Mouse (Mus musculus) kidney, embryonic 15.5 days (tissue): ENCODE results near the gene Natd1. TPM values are rescaled to one million over a fixed set of nuclear protein-coding genes. Genes with fewer than 3 reads are reported as not detected.
"Not testable (repeated sequence)": the region's sequence is repeated elsewhere in the genome, so short reads cannot be mapped to it uniquely, and the experiment has no call there.

Source experiments
- ATAC-seq: fragments of 200-750 bp; cut with Nextera tagmentation; replicated peaks from 2 replicates; pipeline ENCODE4 v1.8.0; 2017; ENCODE audit warnings: moderate TSS enrichment; ENCODE audit not compliant: low FRiP score
- H3K27ac ChIP-seq: fragments of 300-500 bp; sonication (generic); 2 replicates; pipeline ENCODE4 v1.5.1; 2015; ENCODE audit warnings: mild to moderate bottlenecking, inconsistent platforms
- H3K27me3 ChIP-seq: fragments of 300-500 bp; sonication (generic); 2 replicates; pipeline ENCODE4 v1.6.1; 2015; ENCODE audit warnings: inconsistent platforms
- H3K36me3 ChIP-seq: fragments of 300-500 bp; sonication (generic); 2 replicates; pipeline ENCODE4 v1.6.1; 2015; ENCODE audit warnings: inconsistent platforms
- H3K4me1 ChIP-seq: fragments of 300-500 bp; sonication (generic); 2 replicates; pipeline ENCODE4 v1.6.1; 2015; ENCODE audit warnings: inconsistent platforms
- H3K4me2 ChIP-seq: fragments of 300-500 bp; sonication (generic); 2 replicates; pipeline ENCODE4 v1.6.1; 2015; ENCODE audit warnings: moderate library complexity, mild to moderate bottlenecking, inconsistent platforms
- H3K4me3 ChIP-seq: fragments of 300-500 bp; sonication (generic); replicated peaks from 2 replicates; pipeline ENCODE4 v1.5.1; 2015; ENCODE audit warnings: mild to moderate bottlenecking, inconsistent platforms
- H3K9ac ChIP-seq: fragments of 300-500 bp; sonication (generic); 2 replicates; pipeline ENCODE4 v1.6.1; 2015; ENCODE audit warnings: mild to moderate bottlenecking, inconsistent platforms
- H3K9me3 ChIP-seq: fragments of 300-500 bp; sonication (generic); replicated peaks from 2 replicates; pipeline ENCODE4 v1.6.1; 2016; ENCODE audit warnings: inconsistent platforms
- whole genome bisulfite sequencing: fragments of 180-500 bp; shearing (Covaris S2); methylation state at CpG from one replicate; pipeline ENCODE4 v1.1.7; 2015; ENCODE audit warnings: mixed read lengths; 5-methylcytosine and 5-hydroxymethylcytosine counted together
- polyA plus RNA-seq: library from polyadenylated mRNA; unstranded; fragments of >200 nt; fragmentation: Nextera tagmentation; extraction: Ambion mirVana; gene quantifications from 2 replicates; pipeline ENCODE4 v1.2.1, GENCODE M21; 2015

The Natd1 gene
- polyA plus RNA-seq, 1 experiment from 2014 or later = 21.8 TPM

- no peak overlapping the region for H3K9ac ChIP-seq
- peaks cover 2% of the 10 kb centered on the region; the same call in 1 of the 2 replicates for H3K36me3 ChIP-seq
- H3K9me3 ChIP-seq = no peaks in the 10 kb centered on the region
- WGBS = 85% methylated on average over 4 of the region's 4 CpGs
- H3K4me2 ChIP-seq = no peak overlapping the region
- no peak overlapping the region for H3K27ac ChIP-seq
- H3K27me3 ChIP-seq = no peaks in the 10 kb centered on the region
- no peak for ATAC-seq
- H3K4me3 ChIP-seq = no peak overlapping the region
- peaks cover 33% of the 10 kb centered on the region for H3K4me1 ChIP-seq
Observed at GRCm38 (mm10) chr11:60880559-60880958, 34.0 kb downstream of the Natd1 start.

GRCm38 (mm10) chr11:60879423-60879822, 35.1 kb downstream of the Natd1 start:
- peak overlapping the region; percentile 62 for H3K4me2 ChIP-seq
- H3K9ac ChIP-seq = peak overlapping the region; percentile 98
- H3K4me1 ChIP-seq = peaks cover 44% of the 10 kb centered on the region
- H3K36me3 ChIP-seq = peaks cover 6% of the 10 kb centered on the region; the same call in 1 of the 2 replicates
- no peaks in the 10 kb centered on the region for H3K27me3 ChIP-seq
- H3K27ac ChIP-seq = peak overlapping the region; percentile 98
- no peak for ATAC-seq
- H3K9me3 ChIP-seq = no peaks in the 10 kb centered on the region
- H3K4me3 ChIP-seq = peak overlapping the region; percentile 96
- WGBS = 2% methylated on average over 11 of the region's 11 CpGs

GRCm38 (mm10) chr11:60878675-60879294, 35.8 kb downstream of the Natd1 start, which contains the start of gene Tmem11:
Gene Tmem11 (minus strand): TSS chr11:60879272.
- Histone ChIP-seq H3K27me3 (no peaks in the 10 kb centered on the region), H3K4me1 (peaks cover 50% of the 10 kb centered on the region), H3K36me3 (peaks cover 6% of the 10 kb centered on the region; the same call in 1 of the 2 replicates), H3K4me3 (peak within 1 kb of the TSS; percentile 96), H3K27ac (peak within 1 kb of the TSS; percentile 98), H3K4me2 (peak within 1 kb of the TSS; percentile 62), H3K9me3 (no peaks in the 10 kb centered on the region), H3K9ac (peak within 1 kb of the TSS; percentile 98)
- ATAC-seq = peak; percentile 99
- WGBS = under 1% methylated on average over 62 of the region's 62 CpGs

- no peaks in the 10 kb centered on the region for H3K27me3 ChIP-seq
- no peaks in the 10 kb centered on the region for H3K9me3 ChIP-seq
- peak overlapping the region; percentile 98 for H3K9ac ChIP-seq
- peaks cover 6% of the 10 kb centered on the region; the same call in 1 of the 2 replicates for H3K36me3 ChIP-seq
- WGBS = under 1% methylated on average over 51 of the region's 52 CpGs
- peaks cover 51% of the 10 kb centered on the region for H3K4me1 ChIP-seq
- H3K27ac ChIP-seq = peak overlapping the region; percentile 98
- H3K4me2 ChIP-seq = peak overlapping the region; percentile 62
- peak; percentile 76 for ATAC-seq
- H3K4me3 ChIP-seq = peak overlapping the region; percentile 96
Observed at GRCm38 (mm10) chr11:60878056-60878612, 36.4 kb downstream of the Natd1 start.

GRCm38 (mm10) chr11:60873101-60873500, 41.4 kb downstream of the Natd1 start:
- no peak for ATAC-seq
- peaks cover 59% of the 10 kb centered on the region for H3K4me1 ChIP-seq

GRCm38 (mm10) chr11:60871409-60871808, 43.1 kb downstream of the Natd1 start:
- Histone ChIP-seq H3K9me3 (no peaks in the 10 kb centered on the region), H3K27ac (no peak overlapping the region), H3K36me3 (peaks cover 45% of the 10 kb centered on the region), H3K9ac (no peak overlapping the region), H3K4me1 (peaks cover 58% of the 10 kb centered on the region), H3K4me3 (no peak overlapping the region), H3K4me2 (no peak overlapping the region), H3K27me3 (no peaks in the 10 kb centered on the region)
- ATAC-seq = no peak
- 65% methylated on average over 4 of the region's 4 CpGs for WGBS

More at GRCm38 (mm10) chr11:60873101-60873500, 41.4 kb downstream of the Natd1 start:
- Histone ChIP-seq H3K9ac (no peak overlapping the region), H3K27me3 (no peaks in the 10 kb centered on the region), H3K9me3 (no peaks in the 10 kb centered on the region), H3K4me2 (no peak overlapping the region), H3K27ac (no peak overlapping the region), H3K4me3 (no peak overlapping the region), H3K36me3 (peaks cover 32% of the 10 kb centered on the region)
- WGBS = 79% methylated on average over 6 of the region's 6 CpGs

- not testable (repeated sequence) for H3K27ac ChIP-seq, H3K27me3 ChIP-seq, H3K9ac ChIP-seq, H3K4me2 ChIP-seq, H3K9me3 ChIP-seq, ATAC-seq, H3K4me3 ChIP-seq
- Histone ChIP-seq H3K4me1 (peaks cover 38% of the 10 kb centered on the region), H3K36me3 (peaks cover 52% of the 10 kb centered on the region)
- 94% methylated on average over 6 of the region's 6 CpGs for WGBS
Observed at GRCm38 (mm10) chr11:60869471-60869870, 45.1 kb downstream of the Natd1 start.

GRCm38 (mm10) chr11:60867904-60868303, 46.6 kb downstream of the Natd1 start:
- WGBS = 56% methylated on average over 8 of the region's 8 CpGs
- H3K9ac ChIP-seq = no peak overlapping the region
- peaks cover 67% of the 10 kb centered on the region for H3K36me3 ChIP-seq
- no peak overlapping the region for H3K4me2 ChIP-seq
- H3K4me3 ChIP-seq = no peak overlapping the region
- H3K4me1 ChIP-seq = peaks cover 29% of the 10 kb centered on the region
- H3K27ac ChIP-seq = no peak overlapping the region
- peak; percentile 69; the same call in 1 of the 2 replicates for ATAC-seq
- H3K27me3 ChIP-seq = no peaks in the 10 kb centered on the region
- H3K9me3 ChIP-seq = no peaks in the 10 kb centered on the region

- WGBS = 90% methylated on average over 3 of the region's 3 CpGs
- peaks cover 25% of the 10 kb centered on the region for H3K4me1 ChIP-seq
- no peaks in the 10 kb centered on the region for H3K9me3 ChIP-seq
- H3K27ac ChIP-seq = no peak overlapping the region
- H3K4me3 ChIP-seq = no peak overlapping the region
- no peak for ATAC-seq
- H3K9ac ChIP-seq = no peak overlapping the region
- H3K4me2 ChIP-seq = no peak overlapping the region
- peaks cover 68% of the 10 kb centered on the region for H3K36me3 ChIP-seq
- H3K27me3 ChIP-seq = no peaks in the 10 kb centered on the region
Observed at GRCm38 (mm10) chr11:60867456-60867855, 47.1 kb downstream of the Natd1 start.

GRCm38 (mm10) chr11:60866021-60866420, 48.5 kb downstream of the Natd1 start:
- Histone ChIP-seq H3K9ac (no peak overlapping the region), H3K9me3 (no peaks in the 10 kb centered on the region), H3K27ac (no peak overlapping the region), H3K4me2 (no peak overlapping the region), H3K27me3 (no peaks in the 10 kb centered on the region), H3K4me3 (no peak overlapping the region), H3K4me1 (peaks cover 17% of the 10 kb centered on the region), H3K36me3 (peaks cover 75% of the 10 kb centered on the region)
- WGBS = 64% methylated on average over 2 of the region's 2 CpGs
- ATAC-seq = no peak

GRCm38 (mm10) chr11:60864916-60865315, 49.6 kb downstream of the Natd1 start:
- Histone ChIP-seq H3K4me2 (no peak overlapping the region), H3K36me3 (peaks cover 80% of the 10 kb centered on the region)
- 85% methylated on average over 14 of the region's 14 CpGs for WGBS

GRCm38 (mm10) chr11:60864166-60864565, 50.4 kb downstream of the Natd1 start:
- no peak for ATAC-seq
- Histone ChIP-seq H3K4me3 (no peak overlapping the region), H3K36me3 (peaks cover 80% of the 10 kb centered on the region), H3K4me1 (peaks cover 17% of the 10 kb centered on the region), H3K9ac (no peak overlapping the region), H3K27ac (no peak overlapping the region), H3K9me3 (no peaks in the 10 kb centered on the region), H3K4me2 (no peak overlapping the region), H3K27me3 (no peaks in the 10 kb centered on the region)
- WGBS = 92% methylated on average over 2 of the region's 2 CpGs

More at GRCm38 (mm10) chr11:60864916-60865315, 49.6 kb downstream of the Natd1 start:
- H3K9ac ChIP-seq = no peak overlapping the region
- H3K4me3 ChIP-seq = no peak overlapping the region
- H3K4me1 ChIP-seq = peaks cover 17% of the 10 kb centered on the region
- no peak overlapping the region for H3K27ac ChIP-seq
- ATAC-seq = no peak
- no peaks in the 10 kb centered on the region for H3K9me3 ChIP-seq
- no peaks in the 10 kb centered on the region for H3K27me3 ChIP-seq
